Mouse (Mus musculus) ES-E14 (cell line): ENCODE data around the gene Wasf2. TPM values are rescaled to one million over a fixed set of nuclear protein-coding genes. Genes with fewer than 3 reads are reported as not detected.

Experiments used
- DNase-seq: peaks from one replicate; pipeline ENCODE4 v3.0.0-alpha.2; 2013; ENCODE audit warnings: low read depth, low spot score
- H3K27ac ChIP-seq: 2 replicates; pipeline ENCODE4 v1.5.1; 2012; ENCODE audit warnings: low read depth, mild to moderate bottlenecking, low read length, moderate library complexity, mixed read lengths; ENCODE audit not compliant: poor library complexity, insufficient read depth, severe bottlenecking
- H3K36me3 ChIP-seq: 2 replicates; pipeline ENCODE4 v1.6.1; 2012; ENCODE audit warnings: mild to moderate bottlenecking, low read length, moderate library complexity, mixed read lengths; ENCODE audit not compliant: control insufficient read depth, poor library complexity, insufficient read depth, severe bottlenecking
- H3K4me1 ChIP-seq, 2 experiments: fragments of 150-350 bp in 1 of 2; sonication (generic) in 1 of 2; 2 replicates each; pipeline ENCODE4 v1.6.1; 2012; ENCODE audit warnings: low read length in 2 of 2, mild to moderate bottlenecking in 1 of 2, mixed read lengths in 1 of 2; ENCODE audit not compliant: control insufficient read depth in 2 of 2, insufficient read depth in 2 of 2, poor library complexity in 1 of 2
- H3K4me3 ChIP-seq, 2 experiments: fragments of 150-350 bp in 1 of 2; sonication (generic) in 1 of 2; 2 replicates each; pipeline ENCODE4 v1.5.1; 2012; ENCODE audit warnings: low read length in 2 of 2, low read depth in 1 of 2, mild to moderate bottlenecking in 1 of 2, mixed read lengths in 1 of 2; ENCODE audit not compliant: insufficient read depth in 1 of 2, poor library complexity in 1 of 2, severe bottlenecking in 1 of 2
- H3K9ac ChIP-seq: 2 replicates; pipeline ENCODE4 v1.6.1; 2012; ENCODE audit warnings: low read depth, mild to moderate bottlenecking, low read length, mixed read lengths; ENCODE audit not compliant: poor library complexity, insufficient read depth, severe bottlenecking
- H3K9me3 ChIP-seq: fragments of 150-350 bp; sonication (generic); 2 replicates; pipeline ENCODE4 v1.6.1; 2012; ENCODE audit warnings: low read depth, mild to moderate bottlenecking, low read length; ENCODE audit not compliant: control insufficient read depth, insufficient read depth
- CHD2 ChIP-seq: IDR thresholded peaks from 2 replicates; pipeline ENCODE4 v1.6.1; 2014; ENCODE audit warnings: mild to moderate bottlenecking, low read depth, low read length, inconsistent platforms
- HCFC1 ChIP-seq: IDR thresholded peaks from 2 replicates; pipeline ENCODE4 v1.6.1; 2012; ENCODE audit warnings: low read length, inconsistent platforms, borderline replicate concordance; ENCODE audit not compliant: insufficient read depth
- MAFK ChIP-seq: IDR thresholded peaks from 2 replicates; pipeline ENCODE4 v1.6.1; 2014; ENCODE audit warnings: mild to moderate bottlenecking, low read depth, low read length, inconsistent platforms; ENCODE audit not compliant: insufficient read depth
- ZC3H11A ChIP-seq: IDR thresholded peaks from 2 replicates; pipeline ENCODE4 v1.6.1; 2012; ENCODE audit warnings: low read depth, mild to moderate bottlenecking, inconsistent platforms, low read length, borderline replicate concordance
- ZNF384 ChIP-seq: IDR thresholded peaks from 2 replicates; pipeline ENCODE4 v1.6.1; 2012; ENCODE audit warnings: low read depth, low read length, inconsistent platforms
- in situ Hi-C, 2 experiments: fragments of 600-800 bp; cut with MboI; formaldehyde crosslinking; loops; one replicate each; pipeline ENCODE4 v1.15.1; 2025; ENCODE audit warnings: low sequenced_read_pairs in 2 of 2, inconsistent platforms in 1 of 2; ENCODE audit not compliant: unreplicated experiment in 2 of 2
- total RNA-seq: library from RNA; depleted of rRNA; stranded (reverse); fragments of 300-350 nt; gene quantifications from 2 replicates; pipeline ENCODE4 v1.2.3, GENCODE M21; 2012

The Wasf2 gene
- total RNA-seq, 1 experiment: 32.3 TPM

- H3K27ac ChIP-seq: no peak overlapping the region
Observed at GRCm38 (mm10) chr4:133127079-133127478, 3.2 kb upstream of the Wasf2 start.

GRCm38 (mm10) chr4:133127894-133128293 is 2.4 kb upstream of the Wasf2 start:
- no peak for TF ChIP-seq ZNF384
- TF ChIP-seq HCFC1: no peak
- no peak for TF ChIP-seq ZC3H11A
- TF ChIP-seq MAFK: no peak
- TF ChIP-seq CHD2: no peak
- Histone ChIP-seq H3K9ac (no peak overlapping the region), H3K36me3 (no peaks in the 10 kb centered on the region; the same call in 1 of the 2 replicates), H3K4me1 (peaks cover 2 to 9% of the 10 kb centered on the region in 2 experiments; a peak in 2 of 4 replicates), H3K9me3 (no peaks in the 10 kb centered on the region), H3K27ac (no peak overlapping the region; the same call in 1 of the 2 replicates), H3K4me3 (no peak overlapping the region)
- DNase-seq: no peak
- in situ Hi-C loops: no loop called here

More at GRCm38 (mm10) chr4:133127079-133127478, 3.2 kb upstream of the Wasf2 start:
- Histone ChIP-seq H3K9me3 (no peaks in the 10 kb centered on the region), H3K4me3 (no peak overlapping the region), H3K4me1 (peaks cover 2 to 12% of the 10 kb centered on the region in 2 experiments; a peak in 2 of 4 replicates), H3K9ac (no peak overlapping the region), H3K36me3 (no peaks in the 10 kb centered on the region; the same call in 1 of the 2 replicates)
- no peak for DNase-seq
- in situ Hi-C loops: no loop called here
- TF ChIP-seq MAFK: no peak
- TF ChIP-seq HCFC1: no peak
- TF ChIP-seq CHD2: no peak
- TF ChIP-seq ZC3H11A: no peak
- no peak for TF ChIP-seq ZNF384

- peak overlapping the region; percentile 77; the same call in 1 of the 2 replicates for H3K9ac ChIP-seq
- peak overlapping the region; percentile 61; the same call in 1 of the 2 replicates for H3K27ac ChIP-seq
- no peak for TF ChIP-seq CHD2
- TF ChIP-seq HCFC1: no peak
- TF ChIP-seq ZNF384: no peak
- no peak for TF ChIP-seq MAFK
- TF ChIP-seq ZC3H11A: no peak
- no peaks in the 10 kb centered on the region for H3K36me3 ChIP-seq
- peak overlapping the region; percentile 30 to 65 for H3K4me3 ChIP-seq
- DNase-seq: no peak
- H3K4me1 ChIP-seq: peaks cover 2 to 9% of the 10 kb centered on the region in 2 experiments; a peak in 2 of 4 replicates
- no peaks in the 10 kb centered on the region for H3K9me3 ChIP-seq
- in situ Hi-C loops: no loop called here
Observed at GRCm38 (mm10) chr4:133129391-133129790, 914 bp upstream of the Wasf2 start.

- in situ Hi-C loops: no loop called here
- H3K4me1 ChIP-seq: peaks cover 2 to 10% of the 10 kb centered on the region in 2 experiments; a peak in 2 of 4 replicates
- no peaks in the 10 kb centered on the region for H3K9me3 ChIP-seq
- H3K9ac ChIP-seq: peak overlapping the region; percentile 94
- 0 out of 2 replicates have a peak, but pooled peaks cover 2% of the 10 kb centered on the region for H3K36me3 ChIP-seq
- H3K27ac ChIP-seq: peak overlapping the region; percentile 67
- no peak for TF ChIP-seq HCFC1
- no peak for TF ChIP-seq ZC3H11A
- peak overlapping the region; percentile 68 to 90 for H3K4me3 ChIP-seq
- DNase-seq: no peak
Observed at GRCm38 (mm10) chr4:133130890-133131741, 811 bp downstream of the Wasf2 start.
